Mouse (Mus musculus): Measurements from ENCODE around the gene Prkn.

- TF ChIP-seq CTCF (IDR thresholded peaks at IDR 0.05; ENCODE audit: borderline replicate concordance, extremely low read depth, insufficient read depth, insufficient read length) (no peak), POLR2A (IDR thresholded peaks at IDR 0.05; ENCODE audit: borderline replicate concordance, extremely low read depth, insufficient read depth, insufficient read length, poor library complexity, severe bottlenecking) (no peak)
These were observed 38.8 kb downstream of the Prkn start for GRCm38 (mm10) chr17:10878986-10879385.
